Comparison of ENCODE assay signal across 8 mouse cellular contexts in the genomic region with DNA sequence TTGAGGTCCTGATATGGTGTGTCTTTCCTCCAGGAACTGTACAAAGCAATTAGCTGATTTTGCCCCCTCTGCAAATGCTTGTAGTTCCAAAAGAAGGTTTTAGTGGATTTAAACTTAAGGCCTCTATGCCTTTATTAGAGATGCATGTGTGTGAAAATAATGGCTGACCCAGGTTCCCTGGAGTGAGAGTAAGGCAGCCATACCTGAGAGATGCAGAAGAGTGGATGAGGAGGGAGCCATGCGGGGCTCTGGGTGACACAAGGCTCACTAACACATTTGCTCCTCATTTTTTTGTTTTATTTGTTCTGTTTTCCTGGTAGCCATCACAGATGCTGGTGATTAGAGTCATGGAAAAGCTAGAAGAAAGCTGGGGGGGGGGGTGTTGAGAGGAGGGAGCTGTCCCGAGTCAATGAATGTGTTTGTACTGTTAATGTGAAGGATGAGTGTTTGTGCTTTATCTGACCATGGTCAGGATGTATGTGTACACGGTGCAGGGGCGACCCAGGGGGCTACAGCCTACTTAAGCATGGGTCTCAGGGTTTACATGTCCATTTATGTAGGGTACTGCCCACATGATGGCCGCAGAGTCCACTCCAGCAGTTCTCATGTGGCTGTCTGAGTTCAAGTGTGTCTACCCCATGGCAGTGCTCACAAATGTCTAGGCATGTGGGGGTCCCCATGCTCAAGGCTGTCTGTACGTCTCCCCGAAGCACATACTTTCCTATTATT. TPM values are rescaled to one million over a fixed set of nuclear protein-coding genes. Genes with fewer than 3 reads are reported as not detected.
DNase-seq lines count a peak whose midpoint lies in the region; ATAC-seq and TF ChIP-seq lines count a peak whose summit lies in the region.

No protein-coding gene starts in this region.

- H3K36me3 ChIP-seq in heart, embryonic 10.5 days: peaks cover 11% of the 10 kb centered on the region
- no peaks in the 10 kb centered on the region; the same call in none of the 2 replicates for H3K36me3 ChIP-seq in testis, adult 2 months (ENCODE audit: control insufficient read depth, insufficient read depth, low read length)
- H3K36me3 ChIP-seq in liver, embryonic 16.5 days (ENCODE audit: control insufficient read depth, insufficient read depth): no peaks in the 10 kb centered on the region

- no peaks in the 10 kb centered on the region for H3K27me3 ChIP-seq in heart, embryonic 10.5 days (ENCODE audit: insufficient read depth, poor library complexity, severe bottlenecking)
- no peaks in the 10 kb centered on the region for H3K27me3 ChIP-seq in testis, adult 2 months (ENCODE audit: control insufficient read depth, insufficient read depth, low read length)
- peaks cover 22% of the 10 kb centered on the region for H3K27me3 ChIP-seq in liver, embryonic 16.5 days (ENCODE audit: control insufficient read depth, insufficient read depth, low read depth, low read length)

- no peaks in the 10 kb centered on the region for H3K9me3 ChIP-seq in heart, embryonic 10.5 days
- H3K9me3 ChIP-seq in liver, embryonic 16.5 days (replicated peaks; ENCODE audit: control insufficient read depth, low read length): no peaks in the 10 kb centered on the region

- WGBS in heart, embryonic 10.5 days: 31% methylated on average over 7 of the region's 7 CpGs
- WGBS in liver, embryonic 16.5 days (ENCODE audit: insufficient replicate concordance): 41% methylated on average over 7 of the region's 7 CpGs

- no peak for ATAC-seq in liver, embryonic 16.5 days (ENCODE audit: low read depth)

- TF ChIP-seq POLR2A in testis, adult 2 months (IDR thresholded peaks at IDR 0.05; ENCODE audit: control insufficient read depth, low read depth, low read length): no peak

- no peak overlapping the region for H3K9ac ChIP-seq in liver, embryonic 16.5 days (ENCODE audit: low read depth, low read length)

- DNase-seq in heart, embryonic 10.5 days (ENCODE audit: low spot score): no peak
- DNase-seq in heart, adult 18-20 months: no peak
- DNase-seq in testis, postnatal 14 days (ENCODE audit: low spot score): no peak
- no peak for DNase-seq in thymus, postnatal 25 days
- no peak for DNase-seq in adrenal gland, postnatal 10 days
- DNase-seq in thymus, postnatal 10 days (ENCODE audit: low spot score in 2 of 2): no peak

- peak overlapping the region; percentile 89 for H3K27ac ChIP-seq in heart, embryonic 10.5 days
- no peak overlapping the region for H3K27ac ChIP-seq in testis, adult 2 months (ENCODE audit: control insufficient read depth, insufficient read depth, low read depth, low read length)
- H3K27ac ChIP-seq in liver, embryonic 16.5 days (ENCODE audit: low read length): no peak overlapping the region

- TF ChIP-seq CTCF in testis, adult 2 months (IDR thresholded peaks at IDR 0.05; ENCODE audit: control insufficient read depth, insufficient read depth, insufficient replicate concordance, low read depth, low read length): no peak

- H3K4me3 ChIP-seq in heart, embryonic 10.5 days: peak overlapping the region; percentile 59
- peak overlapping the region; percentile 73 for H3K4me3 ChIP-seq in testis, adult 2 months (ENCODE audit: control insufficient read depth, low read depth, low read length)
- H3K4me3 ChIP-seq in liver, embryonic 16.5 days (ENCODE audit: low read depth, low read length): no peak overlapping the region

- peaks cover 96% of the 10 kb centered on the region for H3K4me1 ChIP-seq in heart, embryonic 10.5 days
- H3K4me1 ChIP-seq in testis, adult 2 months (ENCODE audit: control insufficient read depth, insufficient read depth, low read length): peaks cover 44% of the 10 kb centered on the region
- peaks cover 65% of the 10 kb centered on the region for H3K4me1 ChIP-seq in liver, embryonic 16.5 days (ENCODE audit: control insufficient read depth, low read depth, low read length)

- H3K4me2 ChIP-seq in liver, embryonic 16.5 days (ENCODE audit: low read depth, low read length): peak overlapping the region; percentile 59; the same call in 1 of the 2 replicates

RNA-seq across cellular contexts. Expression of a gene that starts 9.7 kb away (rescaled TPM):
- polyA plus RNA-seq in heart, embryonic 10.5 days (2016; fragmentation: Nextera tagmentation; extraction: Ambion mirVana): 0.86 and 1.6 TPM in 2 replicates
- 1 to 10 TPM; 3.6 to 5.5 TPM for total RNA-seq in heart, adult 18-20 months (2021)
- polyA plus RNA-seq in testis, adult 2 months (2012; rRNA removed): 109 and 113 TPM in 2 replicates
- polyA plus RNA-seq in liver, embryonic 16.5 days (2015; fragmentation: Nextera tagmentation; extraction: Ambion mirVana): 0.21 and 0.33 TPM in 2 replicates
- total RNA-seq in adrenal gland, postnatal 10 days (2021): 10 to 100 TPM; 15.7 to 21.6 TPM

RNA-seq across cellular contexts. Expression of a gene that starts 11.4 kb away (rescaled TPM):
- 155 and 167 TPM in 2 replicates for polyA plus RNA-seq in heart, embryonic 10.5 days (2016; fragmentation: Nextera tagmentation; extraction: Ambion mirVana)
- 100 to 1,000 TPM in 1 of 2 experiments, 10 to 100 TPM in 1; 93.2 to 100 TPM for total RNA-seq in heart, adult 18-20 months (2021)
- 24.0 and 30.9 TPM in 2 replicates for polyA plus RNA-seq in testis, adult 2 months (2012; rRNA removed)
- polyA plus RNA-seq in liver, embryonic 16.5 days (2015; fragmentation: Nextera tagmentation; extraction: Ambion mirVana): 73.9 and 80.2 TPM in 2 replicates
- 100 to 1,000 TPM; 119 to 134 TPM for total RNA-seq in adrenal gland, postnatal 10 days (2021)

RNA-seq across cellular contexts. Expression of a gene that starts 17.9 kb away (rescaled TPM):
- polyA plus RNA-seq in heart, embryonic 10.5 days (2016; fragmentation: Nextera tagmentation; extraction: Ambion mirVana): 6.0 and 7.3 TPM in 2 replicates
- 10 to 100 TPM; 15.3 to 16.5 TPM for total RNA-seq in heart, adult 18-20 months (2021)
- polyA plus RNA-seq in testis, adult 2 months (2012; rRNA removed): 132 and 136 TPM in 2 replicates
- polyA plus RNA-seq in liver, embryonic 16.5 days (2015; fragmentation: Nextera tagmentation; extraction: Ambion mirVana): 2.1 and 2.6 TPM in 2 replicates
- 10 to 100 TPM; 20.6 to 23.3 TPM for total RNA-seq in adrenal gland, postnatal 10 days (2021)

RNA-seq across cellular contexts. Expression of a gene that starts 22.2 kb away (rescaled TPM):
- 12.5 and 14.6 TPM in 2 replicates for polyA plus RNA-seq in heart, embryonic 10.5 days (2016; fragmentation: Nextera tagmentation; extraction: Ambion mirVana)
- 1 to 10 TPM; 2.6 to 3.7 TPM for total RNA-seq in heart, adult 18-20 months (2021)
- polyA plus RNA-seq in testis, adult 2 months (2012; rRNA removed): 9.8 and 11.9 TPM in 2 replicates
- polyA plus RNA-seq in liver, embryonic 16.5 days (2015; fragmentation: Nextera tagmentation; extraction: Ambion mirVana): 5.0 and 5.5 TPM in 2 replicates
- total RNA-seq in adrenal gland, postnatal 10 days (2021): 1 to 10 TPM; 5.2 to 7.4 TPM

RNA-seq across cellular contexts. Expression of a gene that starts 33.8 kb away (rescaled TPM):
- polyA plus RNA-seq in heart, embryonic 10.5 days (2016; fragmentation: Nextera tagmentation; extraction: Ambion mirVana): 6.7 and 8.3 TPM in 2 replicates
- 1 to 10 TPM in 1 of 2 experiments, under 1 TPM in 1; 0.37 to 1.1 TPM for total RNA-seq in heart, adult 18-20 months (2021)
- polyA plus RNA-seq in testis, adult 2 months (2012; rRNA removed): 6.5 TPM in 2 replicates
- 4.6 and 5.3 TPM in 2 replicates for polyA plus RNA-seq in liver, embryonic 16.5 days (2015; fragmentation: Nextera tagmentation; extraction: Ambion mirVana)
- 1 to 10 TPM; 4.5 to 6.2 TPM for total RNA-seq in adrenal gland, postnatal 10 days (2021)

Comparison
In these comparisons a context has a peak if more than half of its experiments do, and no peak if none do; other contexts are left out.
1. RNA of a gene that starts 9.7 kb away (polyA plus RNA-seq): 109 to 113 TPM in testis, adult 2 months; 0.86 to 1.6 TPM in heart, embryonic 10.5 days and 0.21 to 0.33 TPM in liver, embryonic 16.5 days; every median in the first group is over 10 times any median in the second.
2. RNA of a gene that starts 17.9 kb away (polyA plus RNA-seq): 132 to 136 TPM in testis, adult 2 months; 6.0 to 7.3 TPM in heart, embryonic 10.5 days and 2.1 to 2.6 TPM in liver, embryonic 16.5 days; every median in the first group is over 10 times any median in the second.